Mouse (Mus musculus) mature B cell (primary cell): ENCODE measurements around the gene Ccdc138.

Experiments used
- in situ Hi-C: fragments of 300-500 bp; cut with MboI; formaldehyde crosslinking; loops from 2 replicates; pipeline ENCODE4 v1.14.3; 2019

Ccdc138 gene

DNA sequence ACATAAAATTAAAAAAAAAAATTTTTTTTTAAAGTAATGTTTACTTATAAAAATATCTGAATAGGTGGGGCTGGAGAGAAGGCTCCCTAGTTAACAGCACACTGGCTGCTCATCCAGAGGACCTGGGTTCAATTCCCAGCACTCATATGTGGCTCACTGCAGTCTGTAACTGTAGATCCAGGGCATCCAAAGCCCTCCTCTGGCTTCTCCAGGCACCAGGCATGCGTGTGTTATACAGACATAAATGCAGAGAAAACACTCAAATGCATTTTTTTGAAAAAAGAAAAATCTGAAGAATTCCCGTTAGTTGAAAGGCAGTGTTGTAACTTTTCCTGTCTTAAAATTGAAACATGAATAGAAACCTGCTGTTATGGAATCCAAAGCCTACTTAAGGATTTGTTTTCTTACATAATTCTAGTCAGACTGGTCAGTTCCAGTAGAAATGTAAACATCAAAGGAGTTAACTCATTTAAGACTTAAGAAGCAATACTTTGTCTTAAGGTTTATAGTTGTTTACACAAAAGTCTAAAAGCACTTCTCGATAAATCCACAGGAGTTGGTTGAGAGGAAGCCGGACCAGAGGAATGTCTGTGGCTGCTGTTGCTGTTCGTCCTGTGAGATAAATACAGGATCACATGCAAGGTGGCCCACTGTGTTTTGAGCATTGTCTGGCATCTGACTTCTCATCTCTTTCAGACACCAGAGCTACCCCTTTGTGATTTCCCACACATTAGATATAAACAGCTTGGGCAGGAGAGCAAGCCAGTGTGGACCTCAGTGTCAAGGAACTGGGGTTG lies 87.9 kb downstream of the Ccdc138 start:
- in situ Hi-C loops = no loop called here

DNA sequence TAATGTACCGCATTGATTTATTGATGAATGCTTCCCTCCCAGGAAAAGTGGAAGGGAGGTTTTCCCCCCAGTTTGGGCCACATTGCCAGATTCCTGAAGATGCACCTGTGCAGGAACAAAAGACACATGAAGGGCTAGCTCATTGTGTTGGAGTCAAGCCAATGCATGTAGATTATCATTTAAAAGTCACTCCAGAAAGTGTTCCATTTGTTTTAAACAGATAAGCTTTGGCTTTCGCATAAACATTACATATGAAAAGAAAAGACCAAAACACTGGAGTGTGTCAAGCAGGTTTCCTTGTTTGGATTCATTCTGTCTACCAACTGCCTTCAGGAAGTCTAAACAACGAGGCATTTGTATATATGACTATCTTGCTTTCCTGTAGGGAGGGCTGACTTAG lies 96.7 kb downstream of the Ccdc138 start:
- in situ Hi-C loops = no loop called here

DNA sequence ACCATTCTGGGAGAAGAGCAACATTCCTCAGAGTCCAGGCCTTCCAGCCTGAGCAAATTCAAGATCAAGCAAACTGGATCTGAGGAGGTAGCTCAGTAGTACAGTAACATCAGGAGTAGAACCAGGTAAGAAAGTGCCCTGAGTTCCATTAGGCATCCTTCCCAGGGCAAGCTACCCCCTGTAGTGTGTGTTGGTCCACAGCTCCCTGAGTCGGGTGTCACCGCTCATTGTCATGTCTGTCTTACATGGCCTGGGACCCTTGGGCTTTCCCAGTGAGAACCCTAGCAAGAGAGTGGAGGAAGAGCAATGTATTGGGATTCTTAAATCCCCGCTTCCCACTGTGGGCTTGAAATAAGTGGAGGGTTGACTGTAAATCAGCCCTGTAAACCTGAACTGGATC lies 97.4 kb downstream of the Ccdc138 start:
- in situ Hi-C loops = no loop called here

DNA sequence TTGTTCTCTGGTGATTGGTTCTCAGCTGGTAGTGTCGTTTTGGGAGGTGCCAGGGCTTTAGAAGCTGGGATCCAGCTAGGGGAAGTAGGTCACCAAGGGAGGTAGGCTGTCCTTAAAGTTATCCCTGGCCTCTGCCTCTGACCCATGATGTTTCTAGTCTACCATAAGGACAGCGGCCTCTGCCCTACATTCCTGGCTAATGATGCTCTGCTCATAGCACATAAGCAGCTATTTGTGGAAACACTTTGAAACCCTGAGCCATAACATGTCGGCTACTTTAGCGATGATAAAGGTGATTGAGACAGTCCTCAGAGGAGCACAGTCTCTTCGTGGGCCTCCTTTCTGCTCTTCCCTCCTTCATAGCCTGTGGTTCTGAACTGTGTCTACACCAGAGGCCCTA lies 98.1 kb downstream of the Ccdc138 start:
- in situ Hi-C loops = no loop called here

DNA sequence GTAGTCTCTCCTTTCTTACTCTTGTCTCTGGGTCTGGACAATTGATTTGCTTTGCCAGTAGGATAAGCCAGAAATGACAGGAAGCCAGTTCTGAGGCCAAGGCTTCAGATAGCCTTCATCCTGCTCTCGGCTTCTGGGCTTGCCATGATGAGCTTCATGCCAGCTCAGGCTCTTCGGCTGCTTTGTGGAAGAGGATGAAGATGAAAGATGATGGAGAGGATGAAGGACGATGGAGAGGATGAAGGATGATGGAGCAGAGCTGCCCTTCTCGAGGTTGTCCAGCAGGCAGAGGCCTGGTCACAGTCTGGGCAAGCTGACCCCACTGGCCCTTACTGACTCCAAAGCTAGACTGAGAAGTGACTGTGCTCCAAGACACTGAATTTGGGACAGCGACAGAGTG lies 102.4 kb downstream of the Ccdc138 start:
- in situ Hi-C loops = no loop called here

DNA sequence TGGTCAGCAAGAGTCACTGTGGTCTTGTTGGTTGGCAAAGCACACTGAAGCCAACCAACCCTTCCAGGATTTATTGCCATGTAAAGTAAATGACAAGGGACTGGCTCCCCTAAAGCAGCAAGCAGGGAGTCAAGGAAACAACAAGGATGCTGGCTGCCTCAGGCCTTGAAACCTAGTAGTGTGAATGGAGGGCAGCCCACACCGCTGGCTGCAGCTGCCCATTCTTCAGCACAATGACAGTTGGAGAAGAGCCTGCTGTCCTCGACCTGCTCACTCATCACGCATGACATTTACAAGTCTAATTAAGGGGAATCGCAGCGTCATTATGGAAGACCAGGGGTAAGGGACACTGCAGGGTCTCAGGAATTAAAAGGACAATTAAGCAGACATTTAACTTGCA lies 103.2 kb downstream of the Ccdc138 start:
- in situ Hi-C loops = no loop called here

DNA sequence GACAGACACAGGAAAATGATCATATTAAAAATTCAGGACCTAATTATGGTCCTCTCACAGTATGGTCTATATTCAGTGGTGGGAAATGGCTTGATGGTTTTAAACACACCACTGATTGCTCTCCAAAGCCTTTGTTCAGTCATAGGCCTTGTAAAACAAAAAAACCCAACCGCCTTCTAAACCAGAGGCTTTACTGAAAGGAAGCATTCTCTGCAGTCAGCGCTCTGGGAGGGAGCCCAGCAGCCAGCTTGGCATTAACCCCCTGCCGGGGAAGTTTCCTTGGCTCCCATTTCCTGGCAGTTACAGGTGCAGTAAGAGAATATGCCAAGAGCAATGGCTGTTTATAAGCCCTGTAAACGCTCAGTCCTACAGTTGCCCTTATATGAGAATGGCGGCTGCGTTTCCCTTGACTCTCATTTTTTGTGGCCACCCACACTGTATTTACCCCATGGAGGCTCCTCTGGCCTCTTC lies 103.7 kb downstream of the Ccdc138 start:
- in situ Hi-C loops = no loop called here

DNA sequence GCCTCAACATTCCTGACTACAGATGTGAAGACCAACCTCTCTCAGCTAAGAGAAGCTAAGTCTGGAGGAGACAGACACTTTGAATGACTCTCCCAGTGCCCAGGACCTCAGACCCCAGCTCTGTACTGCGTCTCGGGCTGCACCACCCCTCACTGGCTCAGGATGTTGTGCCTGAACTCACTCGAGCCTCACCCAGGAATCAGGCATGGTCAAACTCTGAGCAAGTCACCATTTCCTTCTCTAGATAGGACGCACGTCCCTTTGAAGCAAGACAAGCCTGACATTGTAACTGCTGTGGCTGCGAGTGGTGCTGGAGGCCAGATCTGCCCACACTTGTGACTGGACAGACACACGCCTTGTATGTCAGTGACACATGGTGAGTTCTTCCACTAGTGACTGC lies 104.2 kb downstream of the Ccdc138 start:
- in situ Hi-C loops = no loop called here

DNA sequence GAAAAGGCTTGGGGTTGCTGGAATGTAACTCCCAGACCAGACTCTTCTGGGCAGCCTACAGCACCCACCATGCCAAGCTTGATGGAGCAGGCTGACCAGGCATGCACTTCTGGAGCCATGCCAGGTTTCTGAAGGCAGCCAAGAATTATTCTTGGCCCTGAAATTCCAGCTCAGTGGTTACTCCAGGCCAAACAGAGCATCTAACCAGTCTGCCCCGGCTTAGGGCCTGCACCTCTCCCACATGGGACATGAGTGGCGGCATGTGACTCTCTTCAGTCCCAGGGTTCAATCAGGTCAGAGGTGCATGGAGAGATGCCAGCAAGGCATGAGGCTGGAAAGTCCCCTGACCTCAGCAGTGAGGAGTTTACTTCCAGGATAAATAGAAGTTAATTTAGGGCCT lies 107.0 kb downstream of the Ccdc138 start:
- in situ Hi-C loops = no loop called here

DNA sequence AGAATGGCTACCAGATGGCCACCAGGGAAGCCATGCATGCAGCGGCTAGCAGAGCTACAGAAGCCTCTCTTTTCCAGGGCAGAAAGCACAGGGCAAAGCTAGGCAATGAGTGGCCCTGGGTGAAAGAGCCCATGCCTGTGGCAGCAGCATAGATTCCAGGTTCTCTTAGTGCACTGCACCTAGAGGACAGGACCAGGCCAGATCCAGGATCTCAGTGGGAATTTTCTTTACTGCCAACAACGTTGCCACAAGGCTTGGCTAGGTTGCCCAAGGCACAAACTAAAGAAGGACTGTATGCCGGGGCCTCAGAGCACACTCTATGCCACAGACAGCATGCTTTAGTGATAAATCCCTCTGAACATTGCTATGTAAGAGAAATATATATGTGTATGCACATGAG lies 108.6 kb downstream of the Ccdc138 start:
- in situ Hi-C loops = no loop called here

DNA sequence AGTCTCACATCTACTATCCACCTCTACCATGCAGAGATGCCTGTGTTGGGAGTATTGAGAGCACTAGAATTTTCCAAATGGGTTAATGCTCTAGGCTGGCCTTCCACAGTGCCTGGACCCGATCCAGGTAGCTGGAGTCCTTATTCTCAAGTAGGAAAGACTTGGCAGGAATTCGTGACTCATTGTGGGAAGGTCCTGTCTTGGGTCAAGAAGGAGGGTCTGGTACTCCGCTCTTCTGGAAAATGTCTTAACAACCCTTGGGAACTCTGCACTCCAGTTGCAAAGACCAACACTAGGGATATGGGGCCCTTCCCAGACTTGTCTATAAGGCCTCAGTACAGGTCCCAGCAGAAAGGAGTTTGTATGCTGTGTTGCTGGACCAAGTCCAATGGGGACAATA lies 111.1 kb downstream of the Ccdc138 start:
- in situ Hi-C loops = no loop called here

DNA sequence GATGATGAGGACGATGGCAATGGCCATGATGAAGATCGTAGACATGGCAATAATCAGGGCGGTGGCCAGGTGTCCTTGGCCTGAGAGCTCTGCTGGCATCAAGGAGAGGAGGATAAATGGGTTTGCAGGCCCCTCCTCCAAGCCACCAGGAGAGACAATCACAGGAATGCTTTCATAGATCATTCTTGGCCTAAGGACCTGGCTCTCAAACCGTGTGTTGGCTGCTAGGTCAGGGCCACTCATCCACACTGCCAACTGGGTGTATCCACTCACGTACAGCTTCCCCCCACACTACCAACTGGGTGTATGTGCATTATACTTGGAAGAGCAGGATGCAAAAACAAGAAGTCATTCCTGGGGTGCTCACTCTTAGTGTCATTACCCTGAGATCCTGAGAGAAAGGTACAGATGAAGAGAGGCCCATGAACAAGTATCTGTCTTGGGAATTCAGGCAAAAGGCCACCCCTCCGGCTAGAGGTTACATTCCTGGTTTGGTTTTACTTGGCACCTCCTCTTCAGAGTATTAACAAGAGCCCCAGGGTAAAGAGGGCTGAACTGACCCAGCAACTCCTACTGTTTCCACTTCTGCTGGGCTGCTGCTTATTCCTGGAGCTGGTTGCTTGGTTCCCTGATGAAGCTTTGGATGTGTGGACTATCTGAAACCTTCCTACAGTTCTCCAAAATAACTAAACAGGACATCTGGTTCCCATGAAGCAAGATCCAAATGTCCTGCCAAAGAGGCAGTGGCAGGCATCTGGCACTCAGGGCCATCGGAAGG lies 112.9 kb downstream of the Ccdc138 start:
- in situ Hi-C loops = no loop called here

DNA sequence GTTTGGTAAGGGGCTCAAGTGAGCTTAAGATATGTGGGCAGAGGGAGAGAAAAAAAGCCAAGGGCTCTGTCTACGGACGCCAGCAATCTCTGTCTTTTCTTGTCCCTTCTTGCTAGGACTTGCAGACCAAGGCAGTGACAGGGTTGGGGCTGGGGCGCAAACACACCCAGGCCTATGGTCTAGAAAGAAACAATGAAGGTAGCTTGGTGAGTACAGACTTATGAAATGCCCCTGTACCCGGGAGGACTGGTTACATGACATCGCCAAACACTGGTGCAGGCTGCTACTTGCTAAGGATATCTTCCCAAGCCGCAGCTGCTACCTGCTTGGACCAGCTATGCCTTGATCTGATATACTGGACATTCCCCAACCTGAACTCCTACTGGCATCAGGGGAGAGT lies 116.9 kb downstream of the Ccdc138 start:
- in situ Hi-C loops = no loop called here

DNA sequence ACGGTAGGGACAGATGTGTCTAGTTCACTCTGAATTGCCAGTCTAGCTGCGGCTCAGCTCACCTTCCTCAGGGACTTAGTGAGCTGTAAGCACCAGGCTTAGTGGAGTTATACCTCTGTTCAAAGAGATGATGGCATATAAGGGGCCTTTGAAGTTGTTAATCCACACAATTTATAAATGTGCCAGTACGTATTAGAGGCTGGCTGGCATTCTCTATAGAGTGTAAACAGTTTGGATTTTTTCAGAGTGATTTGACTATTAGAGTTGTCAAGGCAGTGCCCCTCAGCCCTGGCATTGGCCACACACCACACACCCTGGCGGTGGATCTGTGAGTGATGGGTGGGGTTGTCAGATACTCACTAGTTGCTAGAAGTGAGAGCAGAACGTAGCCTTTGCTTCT lies 118.8 kb downstream of the Ccdc138 start:
- in situ Hi-C loops = no loop called here

DNA sequence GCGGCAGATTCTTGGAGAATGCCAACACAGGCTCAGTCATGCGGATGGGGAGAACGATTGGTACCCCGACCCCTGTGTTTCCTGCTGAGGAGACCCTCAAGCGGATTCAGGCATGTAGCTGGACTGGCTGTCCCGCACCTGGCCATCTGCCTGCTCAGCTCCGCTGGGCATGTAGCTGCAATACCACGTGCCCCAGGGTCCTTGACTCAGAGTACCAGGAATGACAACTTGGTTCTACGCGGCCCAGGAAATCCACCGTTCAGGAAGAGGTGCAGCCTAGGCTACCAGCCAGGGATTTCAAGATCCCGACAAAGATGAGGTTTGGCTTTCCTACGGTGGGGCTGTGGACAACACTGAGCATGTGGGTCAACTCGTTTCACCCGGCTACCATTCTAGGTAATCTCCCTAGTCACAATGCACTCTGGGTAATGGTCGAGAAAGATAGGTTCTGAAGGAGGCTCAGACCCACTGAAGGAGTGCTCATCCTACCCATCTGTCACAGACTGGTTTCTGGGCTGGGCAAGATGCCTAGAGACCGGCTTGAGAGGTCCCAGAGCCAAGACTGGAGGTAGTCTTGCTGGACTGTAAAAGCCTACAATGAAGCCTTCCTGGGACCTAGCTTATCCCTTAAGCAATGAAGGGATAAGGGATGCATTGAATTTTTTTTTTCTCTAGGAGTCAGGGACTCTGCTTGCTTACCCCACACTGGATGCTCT lies 120.9 kb downstream of the Ccdc138 start:
- in situ Hi-C loops = no loop called here

DNA sequence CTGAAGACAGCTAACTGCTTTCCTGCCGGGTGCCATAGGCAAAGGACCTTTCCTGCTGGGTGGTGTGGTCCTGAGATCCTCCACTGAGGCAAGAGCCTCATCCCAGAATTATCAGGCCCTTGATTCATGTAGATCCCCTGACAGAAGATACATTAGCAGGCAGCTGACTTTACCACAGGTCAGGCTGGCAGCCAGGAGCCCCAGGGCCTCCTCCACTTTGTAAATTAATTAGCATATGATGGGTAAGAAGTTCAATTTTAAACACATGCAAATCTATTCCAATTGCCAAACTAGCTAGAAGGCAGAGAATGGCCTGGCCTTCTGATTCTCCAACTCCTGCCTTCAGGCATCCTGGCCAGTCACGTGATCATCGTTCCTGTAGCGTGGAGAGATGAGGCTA lies 121.5 kb downstream of the Ccdc138 start:
- in situ Hi-C loops = no loop called here

DNA sequence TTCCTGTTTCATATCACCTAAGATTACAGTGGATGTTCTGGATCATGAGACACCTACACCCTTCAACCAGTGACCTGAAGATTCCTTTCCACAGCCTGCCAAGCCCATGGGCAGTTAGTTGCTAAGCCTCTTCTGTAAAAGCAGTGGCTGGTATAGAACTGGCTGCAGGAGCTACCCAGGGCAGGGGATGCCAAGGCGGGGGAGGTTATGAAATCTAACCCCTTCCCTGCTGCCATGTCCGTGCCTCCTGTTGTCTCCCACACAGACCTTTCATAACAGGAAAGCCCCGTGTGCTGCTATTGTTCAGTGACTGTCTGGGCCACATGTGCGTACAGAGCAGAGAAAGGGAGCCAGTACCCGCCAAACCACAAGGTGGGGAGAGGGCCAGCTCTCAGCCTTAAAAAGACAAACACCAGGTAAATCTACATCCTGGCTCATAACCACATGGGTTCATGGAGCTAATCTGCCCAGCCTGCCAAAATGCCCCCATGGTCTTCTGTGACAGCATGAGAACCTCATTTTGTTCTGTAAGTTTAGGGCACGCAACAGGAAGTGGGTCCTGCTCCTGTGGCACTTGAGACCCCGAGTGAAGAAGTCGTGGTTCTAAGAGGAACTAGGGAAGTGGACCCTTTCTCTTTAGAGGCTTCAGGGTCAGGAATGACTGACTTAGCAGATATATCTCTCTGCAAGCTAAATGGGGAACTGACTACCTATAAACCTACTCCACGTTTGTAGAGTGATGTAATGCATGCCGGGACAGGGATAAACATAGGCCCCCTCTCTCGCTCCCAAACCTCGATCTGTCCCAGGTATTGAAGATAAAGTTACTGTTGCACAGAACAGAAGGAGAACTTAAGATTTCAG lies 127.3 kb downstream of the Ccdc138 start:
- in situ Hi-C loops = no loop called here
